Mouse (Mus musculus): Measurements from ENCODE around the gene Hspa13. TPM values are rescaled to one million over a fixed set of nuclear protein-coding genes. Genes with fewer than 3 reads are reported as not detected.
A peak's percentile ranks its signal among the peaks of the same experiment; 100 is the strongest.

Gene Hspa13
- polyA plus RNA-seq (2015; fragmentation: Nextera tagmentation; extraction: Ambion mirVana) = 38.2 and 39.3 TPM in 2 replicates

DNA sequence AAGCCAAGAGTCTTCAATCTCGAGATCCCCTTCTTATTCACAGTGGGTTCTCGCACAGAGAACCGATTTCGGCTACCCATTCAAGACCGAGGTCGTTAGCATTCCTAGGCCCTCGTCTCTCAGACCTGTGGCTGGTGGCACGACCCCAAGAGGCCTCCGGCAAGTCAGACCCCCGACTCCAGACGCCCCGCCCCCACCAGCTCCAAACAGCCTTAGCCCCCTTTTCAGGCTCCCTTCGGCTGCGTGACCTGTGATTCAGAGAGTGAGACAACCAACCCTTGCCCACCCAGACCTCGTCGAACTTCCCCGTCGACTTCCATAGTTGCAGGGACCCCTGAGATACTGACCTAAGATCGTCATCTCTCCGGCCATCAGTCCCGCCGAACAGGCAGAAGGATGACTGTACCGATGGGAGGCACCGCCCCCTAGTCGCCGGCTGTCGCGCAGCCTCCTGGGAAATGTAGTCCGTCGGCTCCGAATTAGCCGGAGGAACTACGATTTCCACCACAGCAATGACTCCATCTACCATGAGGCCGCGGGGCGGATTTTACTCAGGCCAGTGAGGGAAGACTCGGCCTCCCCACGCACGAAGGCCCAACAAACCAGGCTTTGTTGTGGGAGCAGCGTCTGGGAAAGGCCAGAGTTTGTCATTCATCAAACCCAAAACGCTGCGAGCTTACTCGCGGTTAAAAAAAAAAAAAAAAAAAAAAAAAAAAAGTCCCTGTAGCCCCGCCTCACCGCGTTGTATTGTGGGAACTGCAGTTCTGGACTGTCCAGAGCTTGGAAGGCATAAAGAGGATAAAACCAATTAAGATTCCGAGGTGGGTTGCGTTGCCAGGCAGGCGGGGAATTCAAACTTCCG is at the start of gene Hspa13:
TSS of gene Hspa13 (minus strand) at position 717 of the 862 bp plus-strand sequence.
- Histone ChIP-seq H3K4me3 (peak within 1 kb of the TSS; percentile 71), H3K9me3 (replicated peaks) (no peaks in the 10 kb centered on the region), H3K27ac (peak within 1 kb of the TSS; percentile 74), H3K27me3 (no peaks in the 10 kb centered on the region), H3K4me2 (peak within 1 kb of the TSS; percentile 67), H3K4me1 (peaks cover 19% of the 10 kb centered on the region), H3K36me3 (ENCODE audit: poor library complexity, severe bottlenecking) (peaks cover 27% of the 10 kb centered on the region), H3K9ac (peak within 1 kb of the TSS; percentile 76)
- peak; percentile 99 for ATAC-seq
- WGBS = under 1% methylated on average over 51 of the region's 51 CpGs

GRCm38 (mm10) chr16:75779271-75779670 is 12.4 kb upstream of the Hspa13 start:
- Histone ChIP-seq H3K9ac (no peak overlapping the region), H3K4me3 (no peak overlapping the region), H3K4me1 (no peaks in the 10 kb centered on the region), H3K36me3 (ENCODE audit: poor library complexity, severe bottlenecking) (no peaks in the 10 kb centered on the region), H3K4me2 (no peak overlapping the region), H3K27ac (no peak overlapping the region), H3K9me3 (replicated peaks) (no peaks in the 10 kb centered on the region), H3K27me3 (no peaks in the 10 kb centered on the region)
- no peak for ATAC-seq
- WGBS = 41% methylated on average over 1 of the region's 1 CpGs

GRCm38 (mm10) chr16:75773222-75773621 is 6.3 kb upstream of the Hspa13 start:
- H3K4me2 ChIP-seq = no peak overlapping the region
- no peaks in the 10 kb centered on the region for H3K9me3 ChIP-seq (replicated peaks)
- no peaks in the 10 kb centered on the region for H3K4me1 ChIP-seq
- no peak for ATAC-seq
- no peak overlapping the region for H3K27ac ChIP-seq
- 89% methylated on average over 10 of the region's 10 CpGs for WGBS
- no peak overlapping the region for H3K9ac ChIP-seq
- no peaks in the 10 kb centered on the region for H3K27me3 ChIP-seq
- H3K36me3 ChIP-seq (ENCODE audit: poor library complexity, severe bottlenecking) = no peaks in the 10 kb centered on the region
- no peak overlapping the region for H3K4me3 ChIP-seq

DNA sequence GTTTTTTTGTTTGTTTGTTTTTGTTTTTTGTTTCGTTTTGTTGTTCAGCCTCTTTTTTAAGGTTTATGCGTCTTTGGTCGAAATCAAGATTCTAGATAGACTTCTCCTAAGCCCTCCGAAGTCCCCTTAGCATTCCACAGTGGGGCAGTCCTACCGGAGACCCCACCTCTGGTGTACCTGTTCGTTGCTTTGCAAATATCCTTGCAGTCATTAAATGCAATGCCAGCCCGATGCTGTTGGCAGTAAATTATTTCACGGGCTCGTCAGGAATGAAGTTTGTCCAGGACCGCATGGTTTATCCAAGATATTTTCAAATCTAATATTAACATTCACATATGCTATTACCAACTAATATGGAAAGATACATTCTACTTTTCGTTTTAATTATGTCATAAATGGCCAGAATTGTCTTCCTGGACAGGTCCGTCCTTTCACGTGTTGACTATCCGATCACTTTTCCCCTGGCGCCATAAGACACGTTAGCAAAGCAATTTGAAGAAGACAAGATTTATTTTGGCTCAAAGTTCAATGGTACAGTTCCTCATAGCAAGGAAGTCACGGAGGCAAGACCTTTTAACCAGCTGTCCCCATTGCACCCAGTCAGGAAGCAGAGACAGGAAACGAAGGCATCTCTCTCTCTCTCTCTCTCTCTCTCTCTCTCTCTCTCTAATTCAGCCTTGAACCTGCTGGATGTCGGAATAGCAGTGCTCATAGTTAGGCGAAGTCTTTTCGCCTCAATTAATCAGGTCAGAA is 522 bp upstream of the Hspa13 start:
- H3K4me2 ChIP-seq = peak overlapping the region; percentile 67
- H3K27ac ChIP-seq = peak overlapping the region; percentile 74
- peak overlapping the region; percentile 71 for H3K4me3 ChIP-seq
- H3K9ac ChIP-seq = peak overlapping the region; percentile 76
- peak; percentile 57 for ATAC-seq
- H3K9me3 ChIP-seq (replicated peaks) = no peaks in the 10 kb centered on the region
- WGBS = 20% methylated on average over 21 of the region's 21 CpGs
- H3K27me3 ChIP-seq = no peaks in the 10 kb centered on the region
- peaks cover 23% of the 10 kb centered on the region for H3K36me3 ChIP-seq (ENCODE audit: poor library complexity, severe bottlenecking)
- peaks cover 19% of the 10 kb centered on the region for H3K4me1 ChIP-seq

DNA sequence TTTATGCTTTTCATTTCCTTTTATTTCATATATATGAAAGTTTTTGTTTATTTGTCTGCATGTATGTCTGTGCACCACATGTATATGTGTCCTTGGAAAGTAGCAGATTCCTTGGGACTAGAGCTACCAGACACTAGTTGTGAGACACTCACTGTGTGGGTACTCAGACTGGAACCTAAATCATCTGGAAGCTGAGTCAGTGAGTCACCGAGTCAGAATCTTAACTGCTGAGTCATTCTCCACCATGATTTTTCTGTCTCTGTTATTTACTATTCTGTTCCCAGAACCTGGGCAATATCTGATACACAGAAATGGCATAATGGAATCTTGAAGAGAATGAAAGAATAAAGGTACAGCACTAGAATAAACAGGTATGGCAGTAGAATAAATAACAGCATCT is 14.0 kb downstream of the Hspa13 start:
- peaks cover 20% of the 10 kb centered on the region for H3K36me3 ChIP-seq (ENCODE audit: poor library complexity, severe bottlenecking)
- no peaks in the 10 kb centered on the region for H3K4me1 ChIP-seq
- H3K27me3 ChIP-seq = no peaks in the 10 kb centered on the region
- no peak overlapping the region for H3K27ac ChIP-seq
- H3K9me3 ChIP-seq (replicated peaks) = no peaks in the 10 kb centered on the region
- no peak overlapping the region for H3K9ac ChIP-seq
- no peak for ATAC-seq
- 81% methylated on average over 1 of the region's 1 CpGs for WGBS
- H3K4me3 ChIP-seq = no peak overlapping the region
- H3K4me2 ChIP-seq = no peak overlapping the region

DNA sequence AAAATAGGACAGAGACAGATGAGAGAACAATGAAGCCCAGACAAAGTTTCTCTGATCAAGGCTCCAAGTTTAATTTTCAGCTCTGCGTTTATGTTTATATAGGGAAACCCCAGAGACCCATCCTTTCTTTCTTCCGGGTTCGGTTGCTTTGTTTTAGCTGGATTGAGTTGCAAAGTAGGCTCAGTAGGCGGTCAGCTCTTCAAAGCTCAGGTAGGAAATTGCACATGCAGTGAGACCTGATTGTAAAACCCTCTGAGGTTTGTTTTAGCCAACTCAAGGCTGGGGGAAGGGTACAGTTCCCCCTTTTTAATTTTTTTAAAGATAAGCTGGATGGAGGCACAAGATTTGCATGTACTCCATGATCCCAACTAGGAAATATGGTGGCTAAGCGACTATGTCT is 16.8 kb downstream of the Hspa13 start:
- ATAC-seq = no peak
- 45% methylated on average over 5 of the region's 5 CpGs for WGBS
- H3K9me3 ChIP-seq (replicated peaks) = no peaks in the 10 kb centered on the region
- H3K27ac ChIP-seq = no peak overlapping the region
- H3K36me3 ChIP-seq (ENCODE audit: poor library complexity, severe bottlenecking) = peaks cover 4% of the 10 kb centered on the region
- no peak overlapping the region for H3K4me2 ChIP-seq
- H3K27me3 ChIP-seq = no peaks in the 10 kb centered on the region
- no peak overlapping the region for H3K9ac ChIP-seq
- no peak overlapping the region for H3K4me3 ChIP-seq
- no peaks in the 10 kb centered on the region for H3K4me1 ChIP-seq

- Histone ChIP-seq H3K27ac (no peak overlapping the region), H3K4me2 (no peak overlapping the region), H3K4me1 (no peaks in the 10 kb centered on the region), H3K27me3 (no peaks in the 10 kb centered on the region), H3K9ac (no peak overlapping the region), H3K9me3 (replicated peaks) (no peaks in the 10 kb centered on the region), H3K36me3 (ENCODE audit: poor library complexity, severe bottlenecking) (no peaks in the 10 kb centered on the region), H3K4me3 (no peak overlapping the region)
- 91% methylated on average over 1 of the region's 1 CpGs for WGBS
- ATAC-seq = no peak
These were observed 18.0 kb downstream of the Hspa13 start for GRCm38 (mm10) chr16:75748926-75749325.

DNA sequence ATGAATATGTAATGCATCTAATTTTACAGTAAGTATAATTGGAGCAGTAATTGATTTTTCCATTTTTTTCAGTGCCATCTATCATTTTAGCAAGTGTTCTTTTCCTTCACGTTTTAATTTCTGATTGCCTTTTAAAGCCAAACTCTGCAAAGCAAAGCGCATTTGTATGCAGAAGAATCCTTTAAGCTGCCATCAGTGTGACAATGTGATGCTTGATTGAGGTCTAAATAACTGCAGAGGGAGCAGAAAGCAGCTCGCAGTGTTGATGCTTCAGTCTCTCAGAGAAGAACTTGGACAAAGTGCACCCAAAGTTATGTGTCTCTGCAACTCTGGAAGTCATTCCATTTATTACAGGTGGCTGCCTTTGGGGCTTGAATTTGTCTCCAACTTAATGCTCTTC is 22.9 kb downstream of the Hspa13 start:
- no peaks in the 10 kb centered on the region for H3K9me3 ChIP-seq (replicated peaks)
- no peak overlapping the region for H3K4me2 ChIP-seq
- ATAC-seq = no peak
- H3K27ac ChIP-seq = no peak overlapping the region
- WGBS = 60% methylated on average over 3 of the region's 3 CpGs
- H3K9ac ChIP-seq = no peak overlapping the region
- H3K36me3 ChIP-seq (ENCODE audit: poor library complexity, severe bottlenecking) = no peaks in the 10 kb centered on the region
- no peaks in the 10 kb centered on the region for H3K4me1 ChIP-seq
- H3K27me3 ChIP-seq = no peaks in the 10 kb centered on the region
- H3K4me3 ChIP-seq = no peak overlapping the region

DNA sequence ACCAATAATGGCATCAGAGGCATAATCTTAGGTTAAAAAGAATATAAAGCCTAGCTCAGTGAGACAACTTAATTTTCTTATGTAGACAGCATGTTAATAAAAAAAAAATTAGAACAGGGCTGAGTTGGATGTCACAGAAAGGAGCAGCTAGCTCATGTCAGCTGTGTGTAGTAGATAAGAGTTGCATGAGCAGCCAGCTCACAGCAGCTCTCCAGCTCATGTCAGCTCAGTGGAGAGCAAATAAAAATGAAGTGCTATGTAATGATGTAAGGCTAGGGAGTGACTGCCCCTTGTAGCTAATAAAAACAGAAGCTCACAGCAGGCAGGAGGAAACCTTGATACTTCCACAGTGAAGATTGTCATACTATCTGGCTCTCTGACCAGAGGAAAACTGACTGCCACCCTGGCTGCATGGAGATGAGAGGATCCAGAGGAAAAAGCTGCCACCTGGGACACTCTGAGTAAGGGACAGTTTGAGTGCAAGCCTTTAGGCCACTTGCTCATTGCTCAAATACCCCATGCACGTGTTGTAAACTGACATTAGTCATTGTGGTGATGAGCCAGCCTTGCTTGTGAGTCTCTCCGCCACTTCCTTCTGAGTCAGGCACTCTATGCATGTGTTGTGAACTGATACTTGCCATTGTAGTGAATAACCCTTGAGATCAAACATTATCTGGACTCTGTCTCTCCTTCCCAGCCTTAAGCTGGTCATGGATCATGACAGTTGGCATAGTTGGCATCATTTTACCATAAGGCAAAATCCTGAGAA is 49.3 kb downstream of the Hspa13 start:
- 67% methylated on average over 2 of the region's 2 CpGs for WGBS
- ATAC-seq = no peak
- H3K27me3 ChIP-seq = no peaks in the 10 kb centered on the region
- H3K36me3 ChIP-seq (ENCODE audit: poor library complexity, severe bottlenecking) = no peaks in the 10 kb centered on the region
- H3K9me3 ChIP-seq (replicated peaks) = no peaks in the 10 kb centered on the region
- H3K27ac ChIP-seq = no peak overlapping the region
- no peak overlapping the region for H3K4me3 ChIP-seq
- H3K4me1 ChIP-seq = no peaks in the 10 kb centered on the region
- H3K9ac ChIP-seq = no peak overlapping the region
- no peak overlapping the region for H3K4me2 ChIP-seq

- peak; percentile 85 for ATAC-seq
- no peak overlapping the region for H3K27ac ChIP-seq
- no peaks in the 10 kb centered on the region for H3K9me3 ChIP-seq (replicated peaks)
- H3K4me1 ChIP-seq = no peaks in the 10 kb centered on the region
- no peaks in the 10 kb centered on the region for H3K36me3 ChIP-seq (ENCODE audit: poor library complexity, severe bottlenecking)
- no peak overlapping the region for H3K9ac ChIP-seq
- H3K27me3 ChIP-seq = no peaks in the 10 kb centered on the region
- 22% methylated on average over 2 of the region's 2 CpGs for WGBS
- H3K4me3 ChIP-seq = no peak overlapping the region
- no peak overlapping the region for H3K4me2 ChIP-seq
These were observed 70.7 kb downstream of the Hspa13 start for GRCm38 (mm10) chr16:75696176-75696575.
